20 mouse cellular contexts compared by ENCODE assay signal in the genomic region with DNA sequence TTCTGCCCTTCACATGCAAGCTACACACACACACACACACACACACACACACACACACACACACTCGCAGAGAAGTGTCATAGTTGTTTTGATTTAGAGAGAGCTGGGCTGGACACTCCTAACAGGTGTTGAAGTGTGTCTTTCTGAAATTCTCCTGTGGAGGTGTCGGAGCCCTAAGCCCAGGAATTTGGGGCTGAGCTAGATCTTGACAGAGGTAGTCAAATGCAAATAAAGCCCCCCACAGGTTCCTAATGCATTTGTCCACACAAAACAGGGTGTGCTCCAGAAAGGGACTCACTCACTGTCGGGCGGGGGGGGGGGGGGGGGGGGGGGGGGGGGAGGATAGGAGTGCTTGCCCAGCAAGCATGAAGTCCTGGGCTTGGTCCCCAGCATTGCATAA.
"Had no signal": no experiment of that assay in that cellular context is flagged by ENCODE, and none has a peak within 500 bp of the region (broad histone marks: within the 10 kb centered on the region; RNA-seq: fewer than 3 reads in every experiment).

No protein-coding gene starts in this region.

- H3K9ac ChIP-seq: limb, embryonic 12.5 days; limb, embryonic 15.5 days; liver, embryonic 14.5 days; liver, postnatal 0 days; lung, embryonic 14.5 days; midbrain, embryonic 12.5 days; midbrain, embryonic 15.5 days had no signal

- H3K4me3 ChIP-seq: limb, embryonic 12.5 days; limb, embryonic 15.5 days; midbrain, embryonic 12.5 days; midbrain, embryonic 15.5 days had no signal

- H3K27ac ChIP-seq: liver, embryonic 14.5 days; macrophage; midbrain, embryonic 12.5 days had no signal

- H3K9me3 ChIP-seq: limb, embryonic 12.5 days; limb, embryonic 15.5 days; midbrain, embryonic 12.5 days; midbrain, embryonic 15.5 days had no signal

- H3K27me3 ChIP-seq: limb, embryonic 12.5 days; limb, embryonic 15.5 days; midbrain, embryonic 12.5 days; midbrain, embryonic 15.5 days had no signal

- H3K4me2 ChIP-seq: limb, embryonic 12.5 days; limb, embryonic 15.5 days; liver, embryonic 11.5 days; lung, embryonic 14.5 days; midbrain, embryonic 12.5 days; midbrain, embryonic 15.5 days had no signal

- H3K36me3 ChIP-seq: limb, embryonic 12.5 days; limb, embryonic 15.5 days; midbrain, embryonic 12.5 days; midbrain, embryonic 15.5 days had no signal

- DNase-seq: kidney, adult 18-20 months; kidney, adult 9 months; kidney, postnatal 14 days; kidney, postnatal 4 days; left cerebral cortex, postnatal 4 days; liver, postnatal 0 days; lung, embryonic 14.5 days; lung, postnatal 14 days; right cerebral cortex, adult 18-20 months; right cerebral cortex, postnatal 14 days; right cerebral cortex, postnatal 4 days; thymus, adult 18-20 months; thymus, postnatal 36 days had no signal
